Mouse (Mus musculus) ES-Bruce4 (cell line): ENCODE data around the gene Kit. TPM values are rescaled to one million over a fixed set of nuclear protein-coding genes. Genes with fewer than 3 reads are reported as not detected.

Experiments used
- H3K27ac ChIP-seq: 2 replicates; pipeline ENCODE4 v1.5.1; 2012; ENCODE audit warnings: low read length, inconsistent platforms; ENCODE audit not compliant: insufficient read depth
- H3K27me3 ChIP-seq: 2 replicates; pipeline ENCODE4 v1.6.1; 2012; ENCODE audit warnings: mild to moderate bottlenecking, low read length, inconsistent platforms; ENCODE audit not compliant: control insufficient read depth, poor library complexity, insufficient read depth, severe bottlenecking
- H3K36me3 ChIP-seq: 2 replicates; pipeline ENCODE4 v1.6.1; 2012; ENCODE audit warnings: inconsistent platforms, mild to moderate bottlenecking, low read length, moderate library complexity; ENCODE audit not compliant: control insufficient read depth, poor library complexity, insufficient read depth, severe bottlenecking
- H3K4me1 ChIP-seq: one replicate; pipeline ENCODE4 v1.8.1; 2011; ENCODE audit warnings: low read length; ENCODE audit not compliant: control insufficient read depth, insufficient read depth
- H3K4me3 ChIP-seq: 2 replicates; pipeline ENCODE4 v1.5.1; 2011; ENCODE audit warnings: low read depth, mild to moderate bottlenecking, low read length
- H3K9ac ChIP-seq: 2 replicates; pipeline ENCODE4 v1.6.1; 2012; ENCODE audit warnings: low read depth, mild to moderate bottlenecking, inconsistent platforms; ENCODE audit not compliant: poor library complexity, severe bottlenecking
- H3K9me3 ChIP-seq: replicated peaks from 2 replicates; pipeline ENCODE4 v1.6.1; 2012; ENCODE audit warnings: mild to moderate bottlenecking, low read length, inconsistent platforms; ENCODE audit not compliant: control insufficient read depth, poor library complexity, insufficient read depth, severe bottlenecking
- CTCF ChIP-seq: IDR thresholded peaks from one replicate; pipeline ENCODE4 v1.8.1; 2011; ENCODE audit warnings: low read depth, low read length
- EP300 ChIP-seq: IDR thresholded peaks from 2 replicates; pipeline ENCODE4 v1.6.1; 2011; ENCODE audit warnings: low read depth, low read length; ENCODE audit not compliant: insufficient read depth
- POLR2A ChIP-seq: IDR thresholded peaks from one replicate; pipeline ENCODE4 v1.8.1; 2011; ENCODE audit warnings: low read length; ENCODE audit not compliant: insufficient read depth
- polyA plus RNA-seq: library from polyadenylated mRNA; stranded (reverse); fragments of >200 nt; gene quantifications from 2 replicates; pipeline ENCODE4 v1.2.4, GENCODE M21; 2011; ENCODE audit warnings: low read depth; ENCODE audit not compliant: missing spikeins, insufficient read depth, insufficient read length

Kit gene
- polyA plus RNA-seq, 1 experiment: 36.4 TPM

- Histone ChIP-seq H3K9me3 (no peaks in the 10 kb centered on the region), H3K36me3 (peaks cover 4% of the 10 kb centered on the region), H3K27me3 (no peaks in the 10 kb centered on the region), H3K4me3 (no peak overlapping the region), H3K4me1 (no peaks in the 10 kb centered on the region), H3K9ac (no peak overlapping the region), H3K27ac (no peak overlapping the region)
- no peak for TF ChIP-seq EP300
- TF ChIP-seq POLR2A: no peak
- no peak for TF ChIP-seq CTCF
Measured at GRCm38 (mm10) chr5:75607971-75608370, 33.3 kb downstream of the Kit start.

DNA sequence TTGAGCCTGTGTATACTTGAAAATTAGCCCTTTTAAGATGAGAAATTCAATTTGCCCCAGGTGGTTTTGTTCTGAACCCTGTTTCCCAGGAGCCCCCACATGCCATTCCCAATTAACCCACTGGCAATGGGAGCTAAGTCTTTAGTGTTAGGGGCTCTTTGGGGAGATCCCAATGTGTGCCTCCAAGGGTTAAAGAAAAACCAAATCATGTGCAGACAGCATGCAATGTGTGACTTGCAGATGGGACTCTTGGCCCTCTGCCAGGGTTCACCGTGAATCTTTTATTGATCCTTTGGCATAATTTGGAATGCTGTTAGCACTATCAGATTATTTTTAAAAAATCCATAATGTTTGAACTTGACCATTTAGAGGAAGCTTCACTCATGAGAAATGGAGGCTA, 37.7 kb downstream of the Kit start:
- TF ChIP-seq EP300 (no peak), CTCF (no peak), POLR2A (no peak)
- no peaks in the 10 kb centered on the region for H3K4me1 ChIP-seq
- H3K36me3 ChIP-seq: peaks cover 4% of the 10 kb centered on the region
- H3K27ac ChIP-seq: no peak overlapping the region
- H3K9me3 ChIP-seq: no peaks in the 10 kb centered on the region
- H3K9ac ChIP-seq: no peak overlapping the region
- no peak overlapping the region for H3K4me3 ChIP-seq
- no peaks in the 10 kb centered on the region for H3K27me3 ChIP-seq

- TF ChIP-seq EP300: no peak
- TF ChIP-seq POLR2A: no peak
- TF ChIP-seq CTCF: no peak
- peaks cover 4% of the 10 kb centered on the region for H3K36me3 ChIP-seq
- no peaks in the 10 kb centered on the region for H3K27me3 ChIP-seq
Measured at GRCm38 (mm10) chr5:75612926-75613325, 38.2 kb downstream of the Kit start.

GRCm38 (mm10) chr5:75615000-75615571, 40.4 kb downstream of the Kit start:
- Histone ChIP-seq H3K9me3 (no peaks in the 10 kb centered on the region), H3K27ac (no peak overlapping the region), H3K36me3 (no peaks in the 10 kb centered on the region; the same call in 1 of the 2 replicates), H3K4me1 (no peaks in the 10 kb centered on the region), H3K9ac (no peak overlapping the region), H3K4me3 (no peak overlapping the region), H3K27me3 (no peaks in the 10 kb centered on the region)
- no peak for TF ChIP-seq POLR2A
- TF ChIP-seq EP300: no peak
- TF ChIP-seq CTCF: no peak

More at GRCm38 (mm10) chr5:75612926-75613325, 38.2 kb downstream of the Kit start:
- Histone ChIP-seq H3K4me1 (no peaks in the 10 kb centered on the region), H3K4me3 (no peak overlapping the region), H3K27ac (no peak overlapping the region), H3K9ac (no peak overlapping the region), H3K9me3 (no peaks in the 10 kb centered on the region)

DNA sequence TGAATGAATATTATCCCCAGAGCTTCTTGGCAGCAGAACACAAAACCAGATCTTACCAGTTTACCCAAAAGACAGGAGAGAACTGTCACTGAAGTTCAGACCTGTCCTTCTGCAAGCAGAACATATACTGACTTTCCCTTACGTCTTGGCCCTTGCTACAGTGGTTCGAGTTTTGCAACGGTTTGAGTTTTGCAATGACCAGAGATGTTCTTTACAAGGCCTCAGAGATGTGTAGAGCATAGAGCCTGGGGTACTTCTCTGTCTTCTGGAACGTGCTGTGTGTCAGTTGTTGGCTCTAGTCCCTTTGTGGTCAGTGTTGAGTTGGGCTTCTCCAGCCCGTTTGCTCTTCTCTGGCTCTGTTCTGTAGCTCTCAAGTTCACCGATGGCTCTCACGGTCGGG, 40.9 kb downstream of the Kit start:
- Histone ChIP-seq H3K4me1 (no peaks in the 10 kb centered on the region), H3K9me3 (no peaks in the 10 kb centered on the region), H3K9ac (no peak overlapping the region), H3K36me3 (no peaks in the 10 kb centered on the region; the same call in 1 of the 2 replicates), H3K27ac (no peak overlapping the region), H3K4me3 (no peak overlapping the region), H3K27me3 (no peaks in the 10 kb centered on the region)
- no peak for TF ChIP-seq POLR2A
- TF ChIP-seq EP300: no peak
- no peak for TF ChIP-seq CTCF

DNA sequence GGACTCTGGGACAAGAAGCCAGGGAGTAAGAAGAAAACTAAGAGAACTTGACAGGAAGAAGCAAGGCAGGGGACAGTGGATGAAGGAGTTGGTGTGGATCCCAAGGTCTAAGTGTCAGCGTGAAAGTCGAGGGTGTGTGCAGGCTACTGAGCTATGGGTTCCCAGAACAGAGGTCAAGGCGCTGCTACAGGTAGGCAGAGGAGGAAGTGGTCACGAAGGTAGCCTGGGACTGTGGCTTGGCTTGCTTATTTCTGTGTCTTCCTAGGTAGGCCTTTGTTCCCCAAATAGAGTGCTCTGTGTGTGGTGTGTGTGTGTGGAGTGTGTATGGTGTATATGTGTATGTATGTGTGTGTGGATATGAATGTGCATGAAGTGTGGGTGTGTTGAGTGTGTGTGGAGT, 47.7 kb downstream of the Kit start:
- Histone ChIP-seq H3K4me1 (peaks cover 1% of the 10 kb centered on the region), H3K27me3 (no peaks in the 10 kb centered on the region), H3K4me3 (no peak overlapping the region), H3K27ac (no peak overlapping the region), H3K9ac (no peak overlapping the region), H3K36me3 (0 out of 2 replicates have a peak, but pooled peaks cover 2% of the 10 kb centered on the region), H3K9me3 (no peaks in the 10 kb centered on the region)
- TF ChIP-seq EP300 (no peak), CTCF (no peak), POLR2A (no peak)
